Mouse (Mus musculus): ENCODE measurements around the gene Trappc6b. TPM values are rescaled to one million over a fixed set of nuclear protein-coding genes. Genes with fewer than 3 reads are reported as not detected.

Trappc6b gene
- total RNA-seq, 2 experiments from 2014 or later = 122 to 132 TPM

DNA sequence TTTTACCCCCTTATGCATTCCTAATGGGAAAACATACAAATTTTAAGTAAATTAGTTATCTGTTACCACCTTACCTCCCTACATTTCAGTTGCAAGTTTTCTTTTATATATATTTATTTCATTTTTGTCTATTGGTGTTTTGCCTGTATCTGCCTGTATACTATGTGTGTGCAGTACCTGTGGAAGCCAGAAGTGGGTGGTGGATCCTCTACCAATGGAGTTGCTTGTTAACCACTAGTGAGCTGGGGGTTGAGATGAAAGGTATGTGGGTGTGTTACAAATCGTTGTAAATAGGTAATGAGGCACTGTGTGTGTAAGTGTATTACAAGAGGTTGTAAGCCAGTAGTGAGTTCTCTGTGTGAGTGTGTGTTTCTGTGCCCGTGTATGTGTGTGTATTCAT is 50.8 kb downstream of the Trappc6b start:
- intact Hi-C loops (cut with DNase I) = no loop called here
- no peak for DNase-seq (ENCODE audit: extremely low spot score in 1 of 2, low spot score in 2 of 2)

Other genes starting within 250 kb of the Trappc6b start
- gene Sec23a, start 49.5 kb downstream of the Trappc6b start, total RNA-seq (2021) = 100 to 1,000 TPM; 149 to 151 TPM
- gene Gemin2, start 48.1 kb downstream of the Trappc6b start, total RNA-seq (2021) = 1 to 10 TPM; 7.3 to 8.2 TPM
- gene Pnn, start 5.4 kb upstream of the Trappc6b start, total RNA-seq (2021) = 10 to 100 TPM; 43.5 to 52.9 TPM
- 10 to 100 TPM; 37.7 to 40.7 TPM for gene Mia2, start 34.3 kb upstream of the Trappc6b start, total RNA-seq (2021)
- gene Fbxo33, start 158.3 kb upstream of the Trappc6b start, total RNA-seq (2021) = 10 to 100 TPM; 29.6 to 32.9 TPM